Mouse (Mus musculus) spleen, adult 2 months (tissue): Measurements from ENCODE around the gene Scd3.

Source experiments
- CTCF ChIP-seq: fragments of 200-500 bp; IDR thresholded peaks from 2 replicates; pipeline ENCODE4 v1.5.1; 2011; ENCODE audit warnings: mild to moderate bottlenecking, inconsistent platforms; ENCODE audit not compliant: insufficient read depth, insufficient read length, insufficient replicate concordance; ENCODE audit errors: extremely low read depth
- POLR2A ChIP-seq: fragments of 200-500 bp; IDR thresholded peaks from 2 replicates; pipeline ENCODE4 v1.6.1; 2011; ENCODE audit warnings: low read depth, low read length, inconsistent platforms

GRCm38 (mm10) chr19:44274452-44274851 lies 71.4 kb downstream of the Scd3 start:
- no peak for TF ChIP-seq CTCF
- TF ChIP-seq POLR2A: no peak
